Mouse (Mus musculus) heart, postnatal 0 days (tissue): ENCODE measurements around the gene Ccdc134. TPM values are rescaled to one million over a fixed set of nuclear protein-coding genes. Genes with fewer than 3 reads are reported as not detected.

ENCODE experiments used
- ATAC-seq: fragments of 200-750 bp; cut with Nextera tagmentation; 2 replicates; pipeline ENCODE4 v1.8.0; 2017; ENCODE audit warnings: low read depth, moderate number of reproducible peaks, moderate library complexity; ENCODE audit not compliant: insufficient read depth
- DNase-seq: peaks from one replicate; pipeline ENCODE4 v3.0.0-alpha.2; 2016; ENCODE audit warnings: low spot score
- H3K27ac ChIP-seq: fragments of 300-500 bp; sonication (generic); 2 replicates; pipeline ENCODE4 v1.5.1; 2014; ENCODE audit warnings: low read depth, mild to moderate bottlenecking
- H3K27me3 ChIP-seq: fragments of 300-500 bp; sonication (generic); 2 replicates; pipeline ENCODE4 v1.6.1; 2014; ENCODE audit warnings: low read length, mixed read lengths; ENCODE audit not compliant: control insufficient read depth, insufficient read depth
- H3K36me3 ChIP-seq: fragments of 300-500 bp; sonication (generic); replicated peaks from 2 replicates; pipeline ENCODE4 v1.6.1; 2014; ENCODE audit warnings: low read length, mixed read lengths; ENCODE audit not compliant: control insufficient read depth, insufficient read depth
- H3K4me1 ChIP-seq: fragments of 300-500 bp; sonication (generic); 2 replicates; pipeline ENCODE4 v1.6.1; 2014; ENCODE audit warnings: antibody characterized with exemption; ENCODE audit not compliant: control insufficient read depth, insufficient read depth
- H3K4me2 ChIP-seq: fragments of 300-500 bp; sonication (generic); 2 replicates; pipeline ENCODE4 v1.6.1; 2014; ENCODE audit warnings: low read depth, mild to moderate bottlenecking, low read length, moderate library complexity
- H3K4me3 ChIP-seq: fragments of 300-500 bp; sonication (generic); 2 replicates; pipeline ENCODE4 v1.5.1; 2014; ENCODE audit warnings: low read depth, low read length
- H3K9ac ChIP-seq: fragments of 300-500 bp; sonication (generic); replicated peaks from 2 replicates; pipeline ENCODE4 v1.6.1; 2014; ENCODE audit warnings: low read depth, low read length, mixed read lengths
- H3K9me3 ChIP-seq: fragments of 300-500 bp; sonication (generic); replicated peaks from 2 replicates; pipeline ENCODE4 v1.6.1; 2016; ENCODE audit warnings: low read length; ENCODE audit not compliant: control insufficient read depth
- CTCF ChIP-seq: IDR thresholded peaks from 2 replicates; pipeline ENCODE4 v1.5.1; 2016; ENCODE audit warnings: antibody characterized with exemption, control low read depth, low read depth
- EP300 ChIP-seq: IDR thresholded peaks from 2 replicates; pipeline ENCODE4 v1.6.1; 2016; ENCODE audit warnings: antibody characterized with exemption, low read depth
- WGBS: fragments of 180-500 bp; shearing (Covaris S2); extraction: QIAGEN DNeasy Blood & Tissue Kit; methylation state at CpG from one replicate; pipeline ENCODE4 v1.1.7; 2014; 5-methylcytosine and 5-hydroxymethylcytosine counted together
- polyA plus RNA-seq: library from polyadenylated mRNA; unstranded; fragments of >200 nt; fragmentation: Nextera tagmentation; extraction: Ambion mirVana; gene quantifications from 2 replicates; pipeline ENCODE4 v1.2.1, GENCODE M21; 2015
- total RNA-seq: library from RNA; depleted of rRNA; stranded (reverse); fragments of >200 nt; gene quantifications from 2 replicates; pipeline ENCODE4 v1.2.3, GENCODE M21; 2014; ENCODE audit warnings: low replicate concordance

The Ccdc134 gene
- total and polyA plus RNA-seq, 2 experiments from 2014 or later: 6.5 to 6.9 TPM

GRCm38 (mm10) chr15:82130599-82130998 lies 2.9 kb downstream of the Ccdc134 start:
- TF ChIP-seq CTCF (no peak), EP300 (no peak)
- Histone ChIP-seq H3K36me3 (no peaks in the 10 kb centered on the region), H3K9ac (no peak overlapping the region), H3K9me3 (no peaks in the 10 kb centered on the region), H3K4me1 (0 out of 2 replicates have a peak, but pooled peaks cover 7% of the 10 kb centered on the region), H3K27me3 (no peaks in the 10 kb centered on the region), H3K4me3 (no peak overlapping the region), H3K27ac (no peak overlapping the region), H3K4me2 (no peak overlapping the region)
- no peak for ATAC-seq
- WGBS: 67% methylated on average over 7 of the region's 7 CpGs
- no peak for DNase-seq

DNA sequence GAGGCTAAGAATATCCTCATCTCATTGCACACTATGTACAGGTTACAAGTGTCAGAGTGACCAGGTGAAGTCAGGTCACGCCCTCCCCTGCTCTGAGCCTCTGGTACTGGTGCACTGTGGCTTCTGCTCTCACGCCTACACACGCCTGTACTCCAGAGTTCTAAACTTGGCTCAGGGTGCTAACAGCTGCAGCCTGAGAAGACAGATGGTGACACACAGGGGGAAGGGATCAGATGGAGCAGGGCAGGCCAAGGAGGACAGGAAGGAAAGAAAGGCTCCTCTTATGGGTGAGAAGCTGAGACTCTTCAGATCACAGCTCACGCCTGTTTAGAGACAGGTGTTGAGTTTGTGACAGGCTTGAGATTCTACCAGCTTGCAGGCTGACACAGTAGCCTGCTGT lies 7.7 kb downstream of the Ccdc134 start:
- no peak for TF ChIP-seq EP300
- no peak for TF ChIP-seq CTCF
- H3K4me2 ChIP-seq: no peak overlapping the region
- peak; percentile 10 for DNase-seq
- H3K9me3 ChIP-seq: no peaks in the 10 kb centered on the region
- no peak overlapping the region for H3K27ac ChIP-seq
- peaks cover under 1% of the 10 kb centered on the region; the same call in 1 of the 2 replicates for H3K4me1 ChIP-seq
- no peak overlapping the region for H3K9ac ChIP-seq
- ATAC-seq: no peak
- WGBS: 64% methylated on average over 4 of the region's 4 CpGs
- H3K27me3 ChIP-seq: no peaks in the 10 kb centered on the region
- H3K4me3 ChIP-seq: no peak overlapping the region
- H3K36me3 ChIP-seq: no peaks in the 10 kb centered on the region

- Histone ChIP-seq H3K27ac (no peak overlapping the region), H3K36me3 (no peaks in the 10 kb centered on the region), H3K4me1 (peaks cover 11% of the 10 kb centered on the region), H3K4me2 (no peak overlapping the region), H3K9me3 (no peaks in the 10 kb centered on the region), H3K4me3 (no peak overlapping the region), H3K27me3 (no peaks in the 10 kb centered on the region), H3K9ac (no peak overlapping the region)
- 39% methylated on average over 4 of the region's 4 CpGs for whole genome bisulfite sequencing
- TF ChIP-seq EP300 (no peak), CTCF (peak; percentile 78)
- DNase-seq (peak; percentile 54), ATAC-seq (peak; percentile 47; the same call in 1 of the 2 replicates)
Measured at GRCm38 (mm10) chr15:82138565-82138964, 10.8 kb downstream of the Ccdc134 start.

- DNase-seq: no peak
Measured at GRCm38 (mm10) chr15:82139196-82139595, 11.5 kb downstream of the Ccdc134 start.

DNA sequence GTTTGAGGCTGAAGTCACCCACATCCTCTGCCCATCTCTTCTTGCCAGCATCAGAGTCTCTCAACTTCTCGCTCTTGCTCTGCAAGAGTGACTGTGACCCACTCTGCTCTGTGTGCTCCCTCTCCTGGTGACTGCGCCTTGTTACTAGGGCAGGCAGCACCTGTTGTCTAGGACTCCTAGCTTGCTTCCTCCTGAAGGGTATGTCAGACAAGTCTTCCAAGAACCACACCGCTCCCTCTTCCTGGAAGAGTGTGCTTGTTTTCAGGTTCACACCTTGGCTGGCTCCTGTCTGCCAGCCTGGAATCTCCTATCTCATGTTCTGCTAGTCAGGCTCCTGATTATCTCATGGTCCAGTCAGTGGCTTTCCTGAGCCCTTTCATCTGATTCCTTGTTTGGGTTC lies 12.6 kb downstream of the Ccdc134 start:
- peak; percentile 32; the same call in 1 of the 2 replicates for TF ChIP-seq CTCF
- TF ChIP-seq EP300: no peak
- H3K27ac ChIP-seq: no peak overlapping the region
- H3K4me3 ChIP-seq: no peak overlapping the region
- H3K9me3 ChIP-seq: no peaks in the 10 kb centered on the region
- ATAC-seq (no peak), DNase-seq (no peak)
- 72% methylated on average over 3 of the region's 3 CpGs for WGBS
- H3K27me3 ChIP-seq: no peaks in the 10 kb centered on the region
- H3K4me1 ChIP-seq: peaks cover 26% of the 10 kb centered on the region
- H3K36me3 ChIP-seq: no peaks in the 10 kb centered on the region
- no peak overlapping the region for H3K4me2 ChIP-seq
- no peak overlapping the region for H3K9ac ChIP-seq

More at GRCm38 (mm10) chr15:82139196-82139595, 11.5 kb downstream of the Ccdc134 start:
- Histone ChIP-seq H3K9ac (no peak overlapping the region), H3K4me3 (no peak overlapping the region), H3K4me2 (no peak overlapping the region), H3K27ac (no peak overlapping the region), H3K9me3 (no peaks in the 10 kb centered on the region), H3K27me3 (no peaks in the 10 kb centered on the region), H3K36me3 (no peaks in the 10 kb centered on the region), H3K4me1 (peaks cover 15% of the 10 kb centered on the region)
- TF ChIP-seq CTCF: peak; percentile 50
- no peak for TF ChIP-seq EP300
- 89% methylated on average over 8 of the region's 8 CpGs for WGBS
- no peak for ATAC-seq

DNA sequence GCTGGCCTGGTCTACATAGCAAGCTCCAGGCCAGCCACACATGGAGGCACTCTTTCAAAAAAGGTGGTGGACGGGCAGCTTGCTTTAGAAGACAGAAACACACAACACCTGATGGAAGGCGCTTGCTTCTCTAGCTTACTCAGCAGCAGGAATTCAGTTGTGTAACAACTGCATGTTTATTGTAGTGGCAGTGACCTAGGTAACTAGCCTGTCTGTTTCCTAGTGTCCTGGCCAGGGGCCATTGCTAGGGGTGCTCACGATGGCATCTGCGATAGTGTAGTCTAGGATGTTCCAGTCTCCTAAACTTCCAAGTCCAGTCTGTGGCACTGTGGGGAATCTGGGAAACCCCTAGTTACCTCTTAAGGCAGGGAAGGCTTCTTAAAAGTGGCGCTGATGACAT lies 16.4 kb downstream of the Ccdc134 start:
- WGBS: 69% methylated on average over 5 of the region's 5 CpGs
- Histone ChIP-seq H3K4me1 (peaks cover 45% of the 10 kb centered on the region), H3K4me2 (no peak overlapping the region), H3K27ac (no peak overlapping the region), H3K9ac (no peak overlapping the region), H3K9me3 (no peaks in the 10 kb centered on the region), H3K4me3 (no peak overlapping the region), H3K27me3 (no peaks in the 10 kb centered on the region), H3K36me3 (no peaks in the 10 kb centered on the region)
- DNase-seq (no peak), ATAC-seq (no peak)
- no peak for TF ChIP-seq EP300
- no peak for TF ChIP-seq CTCF
